Mouse (Mus musculus): ENCODE measurements around the gene Zfhx2. TPM values are rescaled to one million over a fixed set of nuclear protein-coding genes. Genes with fewer than 3 reads are reported as not detected.

The Zfhx2 gene
- total and polyA plus RNA-seq, 2 experiments from 2014 or later = 7.5 to 11.1 TPM

- Histone ChIP-seq H3K9me3 (ENCODE audit: low read length) (no peaks in the 10 kb centered on the region), H3K27me3 (ENCODE audit: insufficient read depth, low read length) (no peaks in the 10 kb centered on the region), H3K36me3 (ENCODE audit: insufficient read depth) (no peaks in the 10 kb centered on the region), H3K27ac (ENCODE audit: low read depth, low read length) (peak overlapping the region; percentile 95), H3K4me2 (ENCODE audit: low read depth) (peak overlapping the region; percentile 92), H3K9ac (peak overlapping the region; percentile 88), H3K4me3 (ENCODE audit: low read depth, low read length) (peak overlapping the region; percentile 73), H3K4me1 (ENCODE audit: insufficient read depth) (peaks cover 40% of the 10 kb centered on the region)
- 2% methylated on average over 34 of the region's 34 CpGs for WGBS
- TF ChIP-seq CTCF (IDR thresholded peaks at IDR 0.05; ENCODE audit: low read depth) = no peak
- peak; percentile 51 for DNase-seq
- peak; percentile 5 for ATAC-seq
Observed at GRCm38 (mm10) chr14:55091209-55091865, 787 bp downstream of the Zfhx2 start.

- ATAC-seq (no peak), DNase-seq (peak; percentile 73)
- Histone ChIP-seq H3K4me1 (ENCODE audit: insufficient read depth) (peaks cover 39% of the 10 kb centered on the region), H3K36me3 (ENCODE audit: insufficient read depth) (no peaks in the 10 kb centered on the region), H3K4me3 (ENCODE audit: low read depth, low read length) (no peak overlapping the region), H3K9ac (no peak overlapping the region), H3K27ac (ENCODE audit: low read depth, low read length) (peak overlapping the region; percentile 37; the same call in 1 of the 2 replicates), H3K4me2 (ENCODE audit: low read depth) (peak overlapping the region; percentile 92), H3K9me3 (ENCODE audit: low read length) (no peaks in the 10 kb centered on the region), H3K27me3 (ENCODE audit: insufficient read depth, low read length) (no peaks in the 10 kb centered on the region)
- no peak for TF ChIP-seq CTCF (IDR thresholded peaks at IDR 0.05; ENCODE audit: low read depth)
- WGBS = 39% methylated on average over 13 of the region's 13 CpGs
Observed at GRCm38 (mm10) chr14:55089199-55089947, 2.8 kb downstream of the Zfhx2 start.

GRCm38 (mm10) chr14:55086009-55086514, 6.1 kb downstream of the Zfhx2 start:
- Histone ChIP-seq H3K9me3 (ENCODE audit: low read length) (no peaks in the 10 kb centered on the region), H3K27ac (ENCODE audit: low read depth, low read length) (0 out of 2 replicates have a peak overlapping the region, but pooled peaks have one; percentile 31), H3K36me3 (ENCODE audit: insufficient read depth) (no peaks in the 10 kb centered on the region; the same call in 1 of the 2 replicates), H3K9ac (0 out of 2 replicates have a peak overlapping the region, but pooled peaks have one; percentile 6), H3K4me3 (ENCODE audit: low read depth, low read length) (no peak overlapping the region), H3K4me1 (ENCODE audit: insufficient read depth) (peaks cover 34% of the 10 kb centered on the region), H3K27me3 (ENCODE audit: insufficient read depth, low read length) (no peaks in the 10 kb centered on the region), H3K4me2 (ENCODE audit: low read depth) (no peak overlapping the region)
- TF ChIP-seq CTCF (IDR thresholded peaks at IDR 0.05; ENCODE audit: low read depth) = no peak
- no peak for ATAC-seq
- 92% methylated on average over 6 of the region's 6 CpGs for WGBS
- DNase-seq = no peak

DNA sequence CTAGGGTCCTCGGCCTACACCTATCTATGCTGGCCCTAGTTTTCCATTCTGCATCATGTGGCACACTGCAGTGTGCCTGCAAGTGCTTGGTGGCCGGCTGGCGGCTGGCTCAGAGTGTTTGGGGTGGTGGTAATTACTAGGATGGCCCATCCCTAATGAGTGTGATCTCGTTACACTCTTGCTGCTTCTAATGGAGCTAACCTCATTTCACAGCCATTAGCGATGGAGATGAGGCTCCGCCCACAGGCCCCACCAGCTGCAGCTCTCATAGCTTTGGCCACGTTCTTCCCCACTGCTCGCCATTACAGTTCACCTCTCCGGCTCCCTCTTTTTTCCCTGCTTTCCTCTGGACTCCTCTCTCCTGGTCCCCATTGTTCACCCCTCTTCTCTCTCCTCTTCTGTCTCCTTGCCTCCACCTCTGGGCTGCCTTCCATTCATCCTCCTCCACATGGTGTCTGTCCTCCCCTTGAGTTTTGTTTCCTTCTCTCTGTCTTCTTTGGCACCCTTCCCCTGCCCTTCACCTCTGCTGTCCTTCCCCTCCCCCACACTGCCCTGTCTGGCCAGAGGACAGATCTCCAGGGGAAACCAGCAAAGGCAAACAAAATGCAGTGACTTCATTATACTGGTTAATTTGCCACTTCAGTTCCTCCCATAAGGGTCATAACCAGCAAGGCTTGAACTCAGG, 6.7 kb downstream of the Zfhx2 start:
- no peak overlapping the region for H3K4me2 ChIP-seq (ENCODE audit: low read depth)
- peak overlapping the region; percentile 31; the same call in 1 of the 2 replicates for H3K27ac ChIP-seq (ENCODE audit: low read depth, low read length)
- 0 out of 2 replicates have a peak overlapping the region, but pooled peaks have one; percentile 6 for H3K9ac ChIP-seq
- no peak overlapping the region for H3K4me3 ChIP-seq (ENCODE audit: low read depth, low read length)
- no peaks in the 10 kb centered on the region for H3K9me3 ChIP-seq (ENCODE audit: low read length)
- no peaks in the 10 kb centered on the region; the same call in 1 of the 2 replicates for H3K36me3 ChIP-seq (ENCODE audit: insufficient read depth)
- no peak for TF ChIP-seq CTCF (IDR thresholded peaks at IDR 0.05; ENCODE audit: low read depth)
- ATAC-seq (peak; percentile 56), DNase-seq (no peak)
- WGBS = 25% methylated on average over 9 of the region's 9 CpGs
- no peaks in the 10 kb centered on the region for H3K27me3 ChIP-seq (ENCODE audit: insufficient read depth, low read length)
- H3K4me1 ChIP-seq (ENCODE audit: insufficient read depth) = peaks cover 28% of the 10 kb centered on the region

DNA sequence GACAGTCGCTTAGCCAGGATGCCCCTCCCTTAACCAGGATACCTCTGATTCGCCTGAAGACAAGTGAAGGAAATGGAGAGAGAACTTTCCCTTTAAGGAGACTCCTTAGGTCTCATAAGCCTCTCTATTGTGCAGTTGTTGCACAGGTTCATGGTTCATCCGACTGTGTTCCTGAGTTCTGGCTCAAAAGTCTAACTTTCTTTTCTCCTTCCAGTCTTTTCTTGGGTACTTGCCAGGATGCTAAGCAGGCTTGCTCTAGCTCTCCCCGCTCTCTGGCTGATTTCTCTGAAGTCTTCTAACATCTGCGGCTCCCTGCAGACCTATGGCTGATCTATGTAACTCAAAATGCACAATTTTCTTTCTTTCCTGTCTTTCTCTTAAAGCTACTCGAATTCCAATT, 8.6 kb downstream of the Zfhx2 start:
- 62% methylated on average over 6 of the region's 6 CpGs for WGBS
- Histone ChIP-seq H3K9me3 (ENCODE audit: low read length) (no peaks in the 10 kb centered on the region), H3K4me1 (ENCODE audit: insufficient read depth) (peaks cover 17% of the 10 kb centered on the region), H3K4me2 (ENCODE audit: low read depth) (no peak overlapping the region), H3K27me3 (ENCODE audit: insufficient read depth, low read length) (no peaks in the 10 kb centered on the region), H3K36me3 (ENCODE audit: insufficient read depth) (no peaks in the 10 kb centered on the region; the same call in 1 of the 2 replicates), H3K9ac (no peak overlapping the region), H3K4me3 (ENCODE audit: low read depth, low read length) (no peak overlapping the region), H3K27ac (ENCODE audit: low read depth, low read length) (no peak overlapping the region)
- no peak for DNase-seq
- no peak for TF ChIP-seq CTCF (IDR thresholded peaks at IDR 0.05; ENCODE audit: low read depth)
- no peak for ATAC-seq

GRCm38 (mm10) chr14:55081105-55081504, 11.0 kb downstream of the Zfhx2 start:
- H3K9ac ChIP-seq = 0 out of 2 replicates have a peak overlapping the region, but pooled peaks have one; percentile 1
- H3K27ac ChIP-seq (ENCODE audit: low read depth, low read length) = peak overlapping the region; percentile 45; the same call in 1 of the 2 replicates
- WGBS = 31% methylated on average over 5 of the region's 5 CpGs
- TF ChIP-seq CTCF (IDR thresholded peaks at IDR 0.05; ENCODE audit: low read depth) = no peak
- no peaks in the 10 kb centered on the region for H3K27me3 ChIP-seq (ENCODE audit: insufficient read depth, low read length)
- no peak overlapping the region for H3K4me3 ChIP-seq (ENCODE audit: low read depth, low read length)
- H3K9me3 ChIP-seq (ENCODE audit: low read length) = no peaks in the 10 kb centered on the region
- H3K4me2 ChIP-seq (ENCODE audit: low read depth) = no peak overlapping the region
- DNase-seq (no peak), ATAC-seq (no peak)
- peaks cover 21% of the 10 kb centered on the region for H3K4me1 ChIP-seq (ENCODE audit: insufficient read depth)
- no peaks in the 10 kb centered on the region; the same call in 1 of the 2 replicates for H3K36me3 ChIP-seq (ENCODE audit: insufficient read depth)
